Mouse (Mus musculus): ENCODE results near the gene Cox20. TPM values are rescaled to one million over a fixed set of nuclear protein-coding genes. Genes with fewer than 3 reads are reported as not detected.

The Cox20 gene
- total and polyA plus RNA-seq, 2 experiments from 2014 or later: 30.1 to 102 TPM

DNA sequence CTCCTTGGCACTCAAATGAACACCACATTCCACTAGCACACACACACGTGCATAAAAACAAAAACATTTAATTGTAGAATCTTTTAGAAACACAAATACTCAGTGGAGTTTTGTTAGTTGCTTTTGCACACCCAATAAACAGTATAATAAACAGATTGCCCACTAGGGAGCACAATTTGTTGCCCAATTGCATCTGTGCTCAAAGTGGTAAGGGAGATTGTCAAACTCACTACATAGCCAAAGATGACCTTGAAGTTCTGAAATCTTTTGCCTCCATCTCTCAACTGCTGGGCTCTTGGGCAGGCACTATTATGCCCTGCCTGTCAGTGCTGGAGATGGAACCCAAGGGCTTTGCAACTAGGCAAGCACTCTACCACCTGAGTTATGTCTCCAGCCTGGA is 8.8 kb upstream of the Cox20 start:
- 61% methylated on average over 1 of the region's 1 CpGs for WGBS
- no peak for ATAC-seq
- H3K9ac ChIP-seq (replicated peaks; ENCODE audit: low read length): no peak overlapping the region

DNA sequence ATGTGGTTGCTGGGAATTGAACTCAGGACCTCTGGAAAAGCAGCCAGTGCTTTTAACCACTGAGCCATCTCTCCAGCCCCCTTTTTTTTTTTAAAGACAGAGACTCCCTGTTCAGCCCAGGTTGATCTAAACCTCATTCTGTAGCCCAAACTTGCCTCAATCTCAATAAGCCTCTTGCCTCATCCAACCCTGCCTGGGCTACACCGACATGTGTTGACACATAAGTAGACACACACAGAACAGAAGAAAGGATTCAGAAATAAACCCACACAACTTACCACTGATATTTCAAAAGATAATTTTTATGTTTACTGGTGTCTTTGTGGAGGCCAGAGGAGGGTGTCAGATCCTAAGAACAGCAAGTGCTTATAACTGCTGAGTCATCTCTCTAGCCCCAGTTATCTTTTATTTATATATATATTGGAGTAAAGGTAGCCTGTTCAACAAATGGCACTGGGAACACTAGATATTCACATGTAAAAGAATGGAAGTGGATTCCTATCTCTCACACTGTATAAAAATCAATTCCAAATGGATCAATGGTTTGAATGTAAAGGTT is 5.8 kb upstream of the Cox20 start:
- H3K4me3 ChIP-seq (ENCODE audit: low read length): no peak overlapping the region
- ATAC-seq: no peak
- H3K4me2 ChIP-seq (ENCODE audit: low read depth, low read length): no peak overlapping the region
- no peak overlapping the region for H3K9ac ChIP-seq (replicated peaks; ENCODE audit: low read length)
- no peak for TF ChIP-seq CTCF (IDR thresholded peaks at IDR 0.05; ENCODE audit: low read depth)
- no peaks in the 10 kb centered on the region for H3K4me1 ChIP-seq (ENCODE audit: insufficient read depth, low read length)
- WGBS: 95% methylated on average over 1 of the region's 1 CpGs
- H3K27me3 ChIP-seq (ENCODE audit: insufficient read depth, low read length): no peaks in the 10 kb centered on the region
- no peaks in the 10 kb centered on the region for H3K36me3 ChIP-seq (ENCODE audit: insufficient read depth, low read length)
- no peak for DNase-seq (ENCODE audit: low spot score)
- H3K9me3 ChIP-seq (ENCODE audit: low read length): no peaks in the 10 kb centered on the region
- no peak overlapping the region for H3K27ac ChIP-seq

More for the DNA sequence above, 8.8 kb upstream of the Cox20 start:
- Histone ChIP-seq H3K4me2 (ENCODE audit: low read depth, low read length) (no peak overlapping the region), H3K27ac (no peak overlapping the region), H3K36me3 (ENCODE audit: insufficient read depth, low read length) (no peaks in the 10 kb centered on the region), H3K27me3 (ENCODE audit: insufficient read depth, low read length) (no peaks in the 10 kb centered on the region), H3K4me3 (ENCODE audit: low read length) (no peak overlapping the region), H3K9me3 (ENCODE audit: low read length) (no peaks in the 10 kb centered on the region), H3K4me1 (ENCODE audit: insufficient read depth, low read length) (no peaks in the 10 kb centered on the region)
- DNase-seq (ENCODE audit: low spot score): no peak
- no peak for TF ChIP-seq CTCF (IDR thresholded peaks at IDR 0.05; ENCODE audit: low read depth)

DNA sequence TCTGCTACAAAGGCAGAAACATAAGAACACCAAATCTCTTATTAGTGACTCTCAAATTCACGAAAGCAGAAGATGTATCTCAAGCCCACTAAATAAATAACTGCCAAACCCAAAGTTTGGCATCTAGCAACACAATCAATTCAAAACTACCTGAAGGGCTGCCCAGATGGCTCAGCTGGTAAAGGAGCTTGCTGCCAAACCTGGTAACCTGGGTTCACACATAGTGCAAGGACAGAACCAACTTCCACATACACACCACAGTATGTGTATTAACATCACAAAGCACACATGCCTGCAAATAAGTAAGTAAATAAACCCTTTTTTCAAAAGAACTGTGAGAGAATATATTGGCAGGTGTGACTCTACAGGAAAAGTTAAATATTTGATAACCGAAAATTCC is 4.7 kb upstream of the Cox20 start:
- TF ChIP-seq CTCF (IDR thresholded peaks at IDR 0.05; ENCODE audit: low read depth): no peak
- no peak overlapping the region for H3K4me3 ChIP-seq (ENCODE audit: low read length)
- no peaks in the 10 kb centered on the region for H3K4me1 ChIP-seq (ENCODE audit: insufficient read depth, low read length)
- 91% methylated on average over 2 of the region's 2 CpGs for WGBS
- no peak for ATAC-seq
- H3K27ac ChIP-seq: no peak overlapping the region
- DNase-seq (ENCODE audit: low spot score): no peak
- H3K9me3 ChIP-seq (ENCODE audit: low read length): no peaks in the 10 kb centered on the region
- no peak overlapping the region for H3K9ac ChIP-seq (replicated peaks; ENCODE audit: low read length)
- H3K27me3 ChIP-seq (ENCODE audit: insufficient read depth, low read length): no peaks in the 10 kb centered on the region
- H3K36me3 ChIP-seq (ENCODE audit: insufficient read depth, low read length): no peaks in the 10 kb centered on the region
- H3K4me2 ChIP-seq (ENCODE audit: low read depth, low read length): no peak overlapping the region

DNA sequence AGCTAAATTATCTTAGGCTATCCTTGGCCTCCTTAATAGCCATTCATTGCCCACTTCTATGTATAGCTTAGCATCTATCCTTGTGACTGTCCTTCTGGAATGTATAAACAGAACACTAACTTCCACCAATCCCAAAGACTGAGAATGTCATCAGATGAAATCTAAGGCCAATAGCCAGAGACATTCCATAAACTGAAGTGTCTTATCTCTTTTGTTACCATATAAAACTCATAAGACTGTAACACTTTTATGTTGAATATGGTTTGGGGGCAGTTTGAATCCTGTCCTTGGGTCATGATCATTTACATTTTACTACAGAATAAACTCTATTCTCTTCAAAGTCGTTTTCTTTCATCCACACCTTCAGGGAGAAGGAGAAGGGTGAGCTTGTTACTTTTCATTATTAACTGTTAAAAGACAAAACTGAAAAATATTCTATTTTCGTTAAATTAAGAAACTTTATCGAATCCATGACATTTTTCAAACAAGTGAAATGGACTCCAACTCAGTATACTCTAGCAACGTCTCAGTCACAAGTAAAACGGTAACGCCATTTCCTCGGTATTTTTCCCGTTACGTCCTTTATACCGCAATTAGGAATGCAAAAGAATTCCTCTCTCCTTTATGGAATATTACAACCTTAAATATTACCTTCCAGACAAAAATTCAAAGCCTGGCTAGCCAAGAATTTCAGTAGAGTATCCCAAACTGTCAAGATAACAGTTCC is 1.5 kb upstream of the Cox20 start:
- TF ChIP-seq CTCF (IDR thresholded peaks at IDR 0.05; ENCODE audit: low read depth): no peak
- Histone ChIP-seq H3K4me3 (ENCODE audit: low read length) (peak overlapping the region; percentile 71), H3K9ac (replicated peaks; ENCODE audit: low read length) (peak overlapping the region; percentile 90), H3K36me3 (ENCODE audit: insufficient read depth, low read length) (0 out of 2 replicates have a peak, but pooled peaks cover 9% of the 10 kb centered on the region), H3K4me1 (ENCODE audit: insufficient read depth, low read length) (peaks cover 4% of the 10 kb centered on the region; the same call in 1 of the 2 replicates), H3K27ac (peak overlapping the region; percentile 100), H3K4me2 (ENCODE audit: low read depth, low read length) (peak overlapping the region; percentile 69), H3K27me3 (ENCODE audit: insufficient read depth, low read length) (no peaks in the 10 kb centered on the region), H3K9me3 (ENCODE audit: low read length) (no peaks in the 10 kb centered on the region)
- no peak for ATAC-seq
- peak; percentile 51 for DNase-seq (ENCODE audit: low spot score)
- WGBS: 23% methylated on average over 10 of the region's 10 CpGs

DNA sequence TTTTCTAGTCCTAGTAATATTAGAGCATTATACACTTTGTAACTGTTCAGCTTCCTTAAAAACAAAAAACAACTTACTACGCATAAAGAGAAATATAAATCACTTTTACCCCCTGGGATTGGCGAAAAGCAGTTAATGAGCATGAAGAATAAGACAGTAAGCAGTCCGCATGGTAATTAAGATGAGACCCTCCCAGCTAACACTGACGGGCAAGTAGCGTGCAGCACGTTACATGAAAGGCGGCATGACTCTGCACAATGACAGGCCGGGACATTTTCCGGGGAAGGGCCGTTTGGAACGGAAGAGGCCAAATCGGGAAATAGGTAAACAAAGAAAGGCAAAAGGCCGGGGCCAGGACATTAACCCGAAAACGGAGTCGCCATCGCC is 935 bp upstream of the Cox20 start:
- no peaks in the 10 kb centered on the region for H3K9me3 ChIP-seq (ENCODE audit: low read length)
- H3K27me3 ChIP-seq (ENCODE audit: insufficient read depth, low read length): no peaks in the 10 kb centered on the region
- peak; percentile 86 for ATAC-seq
- H3K4me1 ChIP-seq (ENCODE audit: insufficient read depth, low read length): peaks cover 4% of the 10 kb centered on the region; the same call in 1 of the 2 replicates
- peak overlapping the region; percentile 90 for H3K9ac ChIP-seq (replicated peaks; ENCODE audit: low read length)
- no peak for TF ChIP-seq CTCF (IDR thresholded peaks at IDR 0.05; ENCODE audit: low read depth)
- under 1% methylated on average over 17 of the region's 17 CpGs for WGBS
- H3K4me2 ChIP-seq (ENCODE audit: low read depth, low read length): peak overlapping the region; percentile 69
- peak overlapping the region; percentile 71 for H3K4me3 ChIP-seq (ENCODE audit: low read length)
- peaks cover 14% of the 10 kb centered on the region; the same call in 1 of the 2 replicates for H3K36me3 ChIP-seq (ENCODE audit: insufficient read depth, low read length)
- peak; percentile 93 for DNase-seq (ENCODE audit: low spot score)
- peak overlapping the region; percentile 100 for H3K27ac ChIP-seq

DNA sequence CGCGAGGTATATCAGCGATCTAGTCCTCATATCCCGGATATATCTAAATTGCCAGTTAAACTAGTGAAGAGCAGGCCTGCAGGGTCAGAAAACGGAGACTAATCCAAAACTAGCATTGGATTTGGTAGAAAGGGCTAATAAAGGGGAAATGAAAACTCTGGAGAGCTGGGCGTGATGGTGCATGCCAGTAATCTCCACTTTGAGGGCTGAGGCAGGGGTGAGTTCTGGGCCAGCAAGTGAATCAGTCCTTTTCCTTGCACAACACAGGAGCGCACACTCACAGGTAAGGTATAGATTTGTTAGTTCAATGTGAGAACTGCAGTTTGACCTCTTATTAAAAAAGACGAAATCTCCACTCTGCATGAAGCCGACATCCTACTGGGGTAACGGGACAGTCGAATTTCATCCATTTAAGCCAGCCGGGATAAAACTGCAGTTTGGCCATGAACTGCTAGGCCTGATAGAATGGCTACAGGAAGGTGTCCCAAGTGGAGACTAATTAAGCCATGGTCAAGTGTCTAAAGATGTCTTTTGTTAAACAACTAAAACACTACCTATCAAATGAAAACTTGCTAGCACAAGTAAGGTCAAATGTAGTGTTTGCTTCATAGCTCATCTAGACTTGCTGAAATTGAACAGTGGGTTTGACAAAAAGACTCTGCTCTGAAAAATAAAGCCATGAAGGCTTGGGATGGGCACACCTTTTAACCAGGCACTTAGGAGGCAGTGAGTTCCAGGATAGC is 536 bp downstream of the Cox20 start:
- DNase-seq (ENCODE audit: low spot score): peak; percentile 30

More for the DNA sequence above, 536 bp downstream of the Cox20 start:
- no peak for ATAC-seq
- H3K4me2 ChIP-seq (ENCODE audit: low read depth, low read length): peak overlapping the region; percentile 69
- no peaks in the 10 kb centered on the region for H3K9me3 ChIP-seq (ENCODE audit: low read length)
- H3K9ac ChIP-seq (replicated peaks; ENCODE audit: low read length): peak overlapping the region; percentile 90
- peak overlapping the region; percentile 100 for H3K27ac ChIP-seq
- peak overlapping the region; percentile 71 for H3K4me3 ChIP-seq (ENCODE audit: low read length)
- peaks cover 23% of the 10 kb centered on the region; the same call in 1 of the 2 replicates for H3K36me3 ChIP-seq (ENCODE audit: insufficient read depth, low read length)
- H3K27me3 ChIP-seq (ENCODE audit: insufficient read depth, low read length): no peaks in the 10 kb centered on the region
- 0 out of 2 replicates have a peak, but pooled peaks have one; percentile 2 for TF ChIP-seq CTCF (IDR thresholded peaks at IDR 0.05; ENCODE audit: low read depth)
- peaks cover 4% of the 10 kb centered on the region; the same call in 1 of the 2 replicates for H3K4me1 ChIP-seq (ENCODE audit: insufficient read depth, low read length)
- WGBS: 2% methylated on average over 12 of the region's 12 CpGs
